Mouse (Mus musculus) forebrain, embryonic 12.5 days (tissue): ENCODE results near the gene Acsf3. TPM values are rescaled to one million over a fixed set of nuclear protein-coding genes. Genes with fewer than 3 reads are reported as not detected.

Experiments
- ATAC-seq: fragments of 200-750 bp; cut with Nextera tagmentation; 2 replicates; pipeline ENCODE4 v1.8.0; 2017; ENCODE audit warnings: moderate TSS enrichment; ENCODE audit not compliant: low FRiP score
- H3K27ac ChIP-seq: fragments of 300-500 bp; sonication (generic); 2 replicates; pipeline ENCODE4 v1.5.1; 2016; ENCODE audit warnings: mild to moderate bottlenecking
- H3K27me3 ChIP-seq: fragments of 300-500 bp; sonication (generic); 2 replicates; pipeline ENCODE4 v1.6.1; 2016; ENCODE audit warnings: mild to moderate bottlenecking
- H3K36me3 ChIP-seq: fragments of 300-500 bp; sonication (generic); replicated peaks from 2 replicates; pipeline ENCODE4 v1.6.1; 2016; ENCODE audit warnings: mild to moderate bottlenecking
- H3K4me1 ChIP-seq: fragments of 300-500 bp; sonication (generic); 2 replicates; pipeline ENCODE4 v1.6.1; 2016
- H3K4me2 ChIP-seq: fragments of 300-500 bp; sonication (generic); 2 replicates; pipeline ENCODE4 v1.6.1; 2016; ENCODE audit warnings: mild to moderate bottlenecking, moderate library complexity
- H3K4me3 ChIP-seq: fragments of 300-500 bp; sonication (generic); replicated peaks from 2 replicates; pipeline ENCODE4 v1.5.1; 2016; ENCODE audit warnings: mild to moderate bottlenecking
- H3K9ac ChIP-seq: fragments of 300-500 bp; sonication (generic); 2 replicates; pipeline ENCODE4 v1.6.1; 2016; ENCODE audit warnings: mild to moderate bottlenecking
- H3K9me3 ChIP-seq: fragments of 300-500 bp; sonication (generic); 2 replicates; pipeline ENCODE4 v1.6.1; 2016
- WGBS: fragments of 180-500 bp; shearing (Covaris S2); methylation state at CpG from one replicate; pipeline ENCODE4 v1.1.7; 2016; 5-methylcytosine and 5-hydroxymethylcytosine counted together
- polyA plus RNA-seq: library from polyadenylated mRNA; unstranded; fragments of >200 nt; fragmentation: Nextera tagmentation; extraction: Ambion mirVana; gene quantifications from 2 replicates; pipeline ENCODE4 v1.2.1, GENCODE M21; 2016

The Acsf3 gene
- polyA plus RNA-seq, 1 experiment from 2014 or later = 17.3 TPM

GRCm38 (mm10) chr8:122845662-122846061, 70.4 kb downstream of the Acsf3 start:
- peaks cover 5% of the 10 kb centered on the region; the same call in 1 of the 2 replicates for H3K4me1 ChIP-seq
- H3K4me2 ChIP-seq = no peak overlapping the region
- no peaks in the 10 kb centered on the region for H3K9me3 ChIP-seq
- 91% methylated on average over 4 of the region's 4 CpGs for WGBS
- no peak for ATAC-seq
- no peak overlapping the region for H3K4me3 ChIP-seq
- no peak overlapping the region for H3K9ac ChIP-seq
- no peak overlapping the region for H3K27ac ChIP-seq
- H3K27me3 ChIP-seq = peaks cover 22% of the 10 kb centered on the region; the same call in 1 of the 2 replicates
- no peaks in the 10 kb centered on the region for H3K36me3 ChIP-seq

- Histone ChIP-seq H3K27me3 (peaks cover 30% of the 10 kb centered on the region), H3K9me3 (no peaks in the 10 kb centered on the region), H3K36me3 (no peaks in the 10 kb centered on the region), H3K4me3 (peak within 1 kb of the TSS; percentile 10; the same call in 1 of the 2 replicates), H3K9ac (no peak within 1 kb of the TSS), H3K27ac (no peak within 1 kb of the TSS), H3K4me1 (peaks cover 7% of the 10 kb centered on the region), H3K4me2 (peak within 1 kb of the TSS; percentile 27)
- peak; percentile 85 for ATAC-seq
- 14% methylated on average over 17 of the region's 18 CpGs for WGBS
Observed at GRCm38 (mm10) chr8:122847829-122848561, 72.7 kb downstream of the Acsf3 start, which contains the start of gene Cdh15. Cdh15 (plus strand) TSS chr8:122847966.

- H3K27ac ChIP-seq = no peak overlapping the region
- no peak overlapping the region for H3K4me2 ChIP-seq
- no peak for ATAC-seq
- no peak overlapping the region for H3K9ac ChIP-seq
- no peak overlapping the region for H3K4me3 ChIP-seq
- no peaks in the 10 kb centered on the region for H3K9me3 ChIP-seq
- WGBS = 60% methylated on average over 8 of the region's 11 CpGs
- peaks cover 19% of the 10 kb centered on the region for H3K4me1 ChIP-seq
- H3K27me3 ChIP-seq = peaks cover 30% of the 10 kb centered on the region
- no peaks in the 10 kb centered on the region for H3K36me3 ChIP-seq
Observed at GRCm38 (mm10) chr8:122849152-122849910, 74.0 kb downstream of the Acsf3 start.

GRCm38 (mm10) chr8:122850641-122851240, 75.5 kb downstream of the Acsf3 start:
- peaks cover 19% of the 10 kb centered on the region for H3K4me1 ChIP-seq
- ATAC-seq = no peak
- H3K4me2 ChIP-seq = no peak overlapping the region
- WGBS = 64% methylated on average over 3 of the region's 3 CpGs
- H3K9ac ChIP-seq = no peak overlapping the region
- no peaks in the 10 kb centered on the region for H3K36me3 ChIP-seq
- H3K27ac ChIP-seq = no peak overlapping the region
- no peak overlapping the region for H3K4me3 ChIP-seq
- no peaks in the 10 kb centered on the region for H3K9me3 ChIP-seq
- peaks cover 30% of the 10 kb centered on the region for H3K27me3 ChIP-seq

- H3K9ac ChIP-seq = no peak overlapping the region
- no peak for ATAC-seq
- H3K27me3 ChIP-seq = peaks cover 30% of the 10 kb centered on the region
- H3K27ac ChIP-seq = no peak overlapping the region
- H3K4me2 ChIP-seq = no peak overlapping the region
- H3K36me3 ChIP-seq = no peaks in the 10 kb centered on the region
- WGBS = 80% methylated on average over 12 of the region's 12 CpGs
- no peak overlapping the region for H3K4me3 ChIP-seq
- H3K4me1 ChIP-seq = peaks cover 19% of the 10 kb centered on the region
- H3K9me3 ChIP-seq = no peaks in the 10 kb centered on the region
Observed at GRCm38 (mm10) chr8:122851692-122852545, 76.6 kb downstream of the Acsf3 start.

- peaks cover 19% of the 10 kb centered on the region for H3K4me1 ChIP-seq
- H3K4me2 ChIP-seq = no peak overlapping the region
- H3K36me3 ChIP-seq = no peaks in the 10 kb centered on the region
- WGBS = 71% methylated on average over 1 of the region's 1 CpGs
- H3K27ac ChIP-seq = no peak overlapping the region
- H3K27me3 ChIP-seq = peaks cover 33% of the 10 kb centered on the region
- no peak overlapping the region for H3K4me3 ChIP-seq
- ATAC-seq = no peak
- H3K9me3 ChIP-seq = no peaks in the 10 kb centered on the region
- no peak overlapping the region for H3K9ac ChIP-seq
Observed at GRCm38 (mm10) chr8:122852546-122852905, 77.2 kb downstream of the Acsf3 start.

GRCm38 (mm10) chr8:122853340-122853771, 78.1 kb downstream of the Acsf3 start:
- H3K4me1 ChIP-seq = peaks cover 15% of the 10 kb centered on the region
- H3K9ac ChIP-seq = no peak overlapping the region
- ATAC-seq = peak; percentile 58; the same call in 1 of the 2 replicates
- no peak overlapping the region for H3K4me3 ChIP-seq
- WGBS = 18% methylated on average over 11 of the region's 11 CpGs
- H3K27me3 ChIP-seq = peaks cover 33% of the 10 kb centered on the region
- H3K4me2 ChIP-seq = no peak overlapping the region
- H3K9me3 ChIP-seq = no peaks in the 10 kb centered on the region
- no peaks in the 10 kb centered on the region for H3K36me3 ChIP-seq
- no peak overlapping the region for H3K27ac ChIP-seq

- Histone ChIP-seq H3K9ac (no peak overlapping the region), H3K9me3 (no peaks in the 10 kb centered on the region), H3K27ac (no peak overlapping the region), H3K4me3 (no peak overlapping the region), H3K4me2 (no peak overlapping the region), H3K4me1 (peaks cover 13% of the 10 kb centered on the region), H3K36me3 (no peaks in the 10 kb centered on the region), H3K27me3 (peaks cover 28% of the 10 kb centered on the region)
- 79% methylated on average over 7 of the region's 7 CpGs for WGBS
- no peak for ATAC-seq
Observed at GRCm38 (mm10) chr8:122854388-122854787, 79.1 kb downstream of the Acsf3 start.

- Histone ChIP-seq H3K4me3 (no peak overlapping the region), H3K4me1 (peaks cover 13% of the 10 kb centered on the region), H3K9me3 (no peaks in the 10 kb centered on the region), H3K9ac (no peak overlapping the region), H3K36me3 (no peaks in the 10 kb centered on the region), H3K4me2 (no peak overlapping the region), H3K27ac (no peak overlapping the region), H3K27me3 (peaks cover 21% of the 10 kb centered on the region)
- ATAC-seq = no peak
- WGBS = 81% methylated on average over 4 of the region's 4 CpGs
Observed at GRCm38 (mm10) chr8:122855123-122855522, 79.8 kb downstream of the Acsf3 start.

GRCm38 (mm10) chr8:122856288-122856687, 81.0 kb downstream of the Acsf3 start:
- WGBS = 78% methylated on average over 8 of the region's 8 CpGs
- no peak overlapping the region for H3K27ac ChIP-seq
- no peaks in the 10 kb centered on the region for H3K36me3 ChIP-seq
- no peak overlapping the region for H3K9ac ChIP-seq
- no peak overlapping the region for H3K4me3 ChIP-seq
- H3K4me2 ChIP-seq = no peak overlapping the region
- H3K4me1 ChIP-seq = peaks cover 13% of the 10 kb centered on the region
- no peak for ATAC-seq
- no peaks in the 10 kb centered on the region for H3K9me3 ChIP-seq
- H3K27me3 ChIP-seq = peaks cover 16% of the 10 kb centered on the region

- no peak for ATAC-seq
- H3K36me3 ChIP-seq = no peaks in the 10 kb centered on the region
- H3K27me3 ChIP-seq = peaks cover 15% of the 10 kb centered on the region
- H3K4me2 ChIP-seq = no peak overlapping the region
- H3K4me1 ChIP-seq = no peaks in the 10 kb centered on the region; the same call in 1 of the 2 replicates
- WGBS = 61% methylated on average over 13 of the region's 13 CpGs
- no peak overlapping the region for H3K9ac ChIP-seq
- H3K9me3 ChIP-seq = peaks cover 8% of the 10 kb centered on the region
- no peak overlapping the region for H3K27ac ChIP-seq
- no peak overlapping the region for H3K4me3 ChIP-seq
Observed at GRCm38 (mm10) chr8:122859843-122860242, 84.6 kb downstream of the Acsf3 start.
